Mouse (Mus musculus) heart, postnatal 0 days (tissue): ENCODE results near the gene Ier2.

Source experiments
- CTCF ChIP-seq: IDR thresholded peaks from 2 replicates; pipeline ENCODE4 v1.5.1; 2016; ENCODE audit warnings: antibody characterized with exemption, control low read depth, low read depth
- EP300 ChIP-seq: IDR thresholded peaks from 2 replicates; pipeline ENCODE4 v1.6.1; 2016; ENCODE audit warnings: antibody characterized with exemption, low read depth

DNA sequence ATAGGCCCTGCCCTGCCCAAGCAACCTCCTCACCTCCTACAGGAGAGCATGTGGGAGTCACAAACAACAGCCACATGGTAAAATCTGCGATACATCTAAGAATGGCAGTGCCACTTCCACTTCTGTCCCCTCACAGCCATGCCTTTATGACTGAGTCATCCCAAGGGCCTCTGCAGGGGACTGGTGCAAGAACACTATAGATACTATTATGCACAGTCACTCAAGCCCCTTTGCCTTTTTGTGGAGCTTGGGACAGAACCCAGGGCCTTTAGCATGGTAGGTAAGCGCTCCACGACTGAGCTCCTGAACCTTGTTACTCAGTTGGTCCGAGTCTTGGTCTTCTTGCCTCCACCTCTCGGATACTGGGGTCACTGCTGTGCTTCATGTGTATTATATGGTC, 14.7 kb upstream of the Ier2 start:
- TF ChIP-seq CTCF: no peak
- no peak for TF ChIP-seq EP300
